Mouse (Mus musculus) limb, embryonic 11.5 days (tissue): ENCODE data around the gene Dazap2. TPM values are rescaled to one million over a fixed set of nuclear protein-coding genes. Genes with fewer than 3 reads are reported as not detected.

ENCODE experiments used
- ATAC-seq: fragments of 200-750 bp; cut with Nextera tagmentation; 2 replicates; pipeline ENCODE4 v1.8.0; 2017; ENCODE audit warnings: low read depth; ENCODE audit not compliant: insufficient number of reproducible peaks, low FRiP score, low TSS enrichment
- DNase-seq: peaks from one replicate; pipeline ENCODE4 v3.0.0-alpha.2; 2015; ENCODE audit warnings: low spot score
- H3K27ac ChIP-seq: fragments of 300-500 bp; sonication (generic); replicated peaks from 2 replicates; pipeline ENCODE4 v1.5.1; 2014; ENCODE audit warnings: low read depth, mild to moderate bottlenecking, low read length
- H3K27me3 ChIP-seq: fragments of 300-500 bp; sonication (generic); 2 replicates; pipeline ENCODE4 v1.6.1; 2014; ENCODE audit warnings: mild to moderate bottlenecking, low read length, mixed read lengths; ENCODE audit not compliant: control insufficient read depth, insufficient read depth
- H3K36me3 ChIP-seq: fragments of 300-500 bp; sonication (generic); 2 replicates; pipeline ENCODE4 v1.6.1; 2014; ENCODE audit warnings: mild to moderate bottlenecking, low read length, moderate library complexity, mixed read lengths; ENCODE audit not compliant: control insufficient read depth, insufficient read depth
- H3K4me1 ChIP-seq: fragments of 300-500 bp; sonication (generic); 2 replicates; pipeline ENCODE4 v1.6.1; 2014; ENCODE audit warnings: low read length, mixed read lengths; ENCODE audit not compliant: control insufficient read depth, insufficient read depth
- H3K4me2 ChIP-seq: fragments of 300-500 bp; sonication (generic); 2 replicates; pipeline ENCODE4 v1.6.1; 2014; ENCODE audit warnings: low read depth, mild to moderate bottlenecking, moderate library complexity; ENCODE audit not compliant: severe bottlenecking
- H3K4me3 ChIP-seq: fragments of 300-500 bp; sonication (generic); 2 replicates; pipeline ENCODE4 v1.5.1; 2014; ENCODE audit warnings: low read depth, low read length
- H3K9ac ChIP-seq: fragments of 300-500 bp; sonication (generic); 2 replicates; pipeline ENCODE4 v1.6.1; 2014; ENCODE audit warnings: mild to moderate bottlenecking, low read length
- H3K9me3 ChIP-seq: fragments of 300-500 bp; sonication (generic); 2 replicates; pipeline ENCODE4 v1.6.1; 2016; ENCODE audit warnings: low read length; ENCODE audit not compliant: control insufficient read depth
- WGBS: fragments of 180-500 bp; shearing (Covaris S2); extraction: QIAGEN DNeasy Blood & Tissue Kit; methylation state at CpG from one replicate; pipeline ENCODE4 v1.1.7; 2014; 5-methylcytosine and 5-hydroxymethylcytosine counted together
- polyA plus RNA-seq: library from polyadenylated mRNA; unstranded; fragments of >200 nt; fragmentation: Nextera tagmentation; extraction: Ambion mirVana; gene quantifications from 2 replicates; pipeline ENCODE4 v1.2.1, GENCODE M21; 2014

Dazap2 gene
- polyA plus RNA-seq, 1 experiment from 2014 or later = 201 TPM

DNA sequence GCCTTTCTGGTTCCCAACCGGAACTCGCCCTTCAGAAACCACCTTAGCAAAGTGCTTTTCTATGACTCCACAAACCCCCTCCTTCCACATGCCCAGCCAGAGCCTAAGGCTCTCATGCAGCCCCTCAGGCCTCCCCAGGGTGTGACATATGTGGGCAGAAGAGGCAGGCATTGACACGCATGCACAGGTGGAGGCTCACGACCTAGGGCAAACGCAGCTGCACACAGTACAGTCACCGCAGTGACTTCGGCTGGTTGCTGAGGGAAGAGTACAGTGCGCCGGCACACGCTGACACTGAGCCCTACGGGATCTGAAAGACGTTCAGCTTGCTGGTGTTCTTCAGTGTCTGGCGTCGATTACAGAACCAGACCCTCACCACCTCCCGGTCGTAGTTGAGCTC is 37.2 kb upstream of the Dazap2 start:
- H3K27me3 ChIP-seq = no peaks in the 10 kb centered on the region
- DNase-seq (no peak), ATAC-seq (no peak)
- 83% methylated on average over 16 of the region's 16 CpGs for WGBS
- H3K9ac ChIP-seq = no peak overlapping the region
- H3K27ac ChIP-seq = no peak overlapping the region
- no peaks in the 10 kb centered on the region for H3K4me1 ChIP-seq
- H3K36me3 ChIP-seq = no peaks in the 10 kb centered on the region
- no peaks in the 10 kb centered on the region for H3K9me3 ChIP-seq
- H3K4me3 ChIP-seq = no peak overlapping the region
- H3K4me2 ChIP-seq = no peak overlapping the region

DNA sequence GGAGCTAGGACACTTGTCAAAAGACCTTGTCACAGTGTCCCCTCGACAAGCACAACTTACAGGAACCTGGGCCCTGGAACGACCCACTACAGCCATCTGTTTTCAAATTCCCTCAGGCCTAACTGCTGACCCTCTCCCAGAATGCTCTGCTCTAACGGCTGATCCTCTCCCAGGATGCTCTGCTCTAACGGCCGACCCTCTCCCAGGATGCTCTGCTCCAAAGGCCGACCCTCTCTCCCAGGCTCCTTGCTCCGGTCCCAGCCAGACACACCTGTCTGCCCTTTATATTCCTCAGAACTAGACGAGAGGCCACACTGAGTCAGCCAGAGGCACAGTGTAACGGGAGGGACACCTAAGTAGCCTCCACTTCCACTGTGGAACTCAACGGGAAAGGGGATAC is 35.0 kb upstream of the Dazap2 start:
- Histone ChIP-seq H3K4me3 (no peak overlapping the region), H3K4me2 (no peak overlapping the region), H3K9ac (no peak overlapping the region), H3K9me3 (no peaks in the 10 kb centered on the region), H3K27me3 (no peaks in the 10 kb centered on the region), H3K36me3 (no peaks in the 10 kb centered on the region), H3K27ac (no peak overlapping the region), H3K4me1 (no peaks in the 10 kb centered on the region)
- DNase-seq = no peak
- no peak for ATAC-seq
- 89% methylated on average over 10 of the region's 10 CpGs for WGBS

DNA sequence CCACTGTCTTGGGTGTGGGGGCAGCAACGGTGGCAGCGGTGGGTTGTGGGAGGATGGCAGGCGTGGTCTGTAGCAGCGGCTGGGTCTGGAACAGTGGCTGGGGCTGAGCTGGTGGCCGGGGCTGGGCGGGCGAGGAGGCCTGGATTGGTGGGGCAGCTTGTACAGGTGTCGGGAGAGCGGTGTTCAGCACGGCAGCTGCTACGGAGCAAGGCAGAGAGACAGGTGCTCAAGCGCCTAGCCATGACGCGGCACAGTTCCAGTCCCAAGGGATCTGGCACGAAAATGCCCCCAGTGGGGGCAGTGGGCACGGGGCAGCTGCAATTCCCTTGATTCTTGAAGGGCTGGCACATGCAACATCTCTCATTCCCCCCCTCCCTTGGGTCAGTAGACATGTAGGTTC is 29.2 kb upstream of the Dazap2 start:
- 87% methylated on average over 16 of the region's 16 CpGs for WGBS
- Histone ChIP-seq H3K4me1 (no peaks in the 10 kb centered on the region), H3K4me2 (no peak overlapping the region), H3K9me3 (no peaks in the 10 kb centered on the region), H3K27me3 (no peaks in the 10 kb centered on the region), H3K9ac (no peak overlapping the region), H3K4me3 (no peak overlapping the region), H3K27ac (no peak overlapping the region), H3K36me3 (no peaks in the 10 kb centered on the region)
- DNase-seq = no peak
- ATAC-seq = no peak

DNA sequence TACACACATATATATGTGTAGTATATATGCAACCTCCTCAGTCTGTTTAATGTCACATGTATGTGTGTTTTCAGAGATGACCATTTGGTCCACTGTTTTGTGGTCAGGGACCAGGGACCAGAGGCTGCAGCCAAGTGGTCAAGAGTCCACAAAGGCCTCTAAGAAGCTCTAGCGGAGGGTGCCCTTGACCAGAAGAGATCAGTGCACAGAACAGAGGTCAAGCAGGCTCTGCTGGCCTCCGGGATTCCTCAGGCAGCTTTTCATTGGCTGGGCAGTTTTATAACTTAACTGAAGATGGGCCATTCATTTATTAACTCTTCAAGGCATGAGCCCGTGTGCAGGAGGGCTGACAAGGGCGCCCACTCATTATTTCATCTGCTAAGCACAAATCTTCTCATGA is 28.0 kb upstream of the Dazap2 start:
- no peak overlapping the region for H3K9ac ChIP-seq
- H3K4me2 ChIP-seq = no peak overlapping the region
- H3K4me3 ChIP-seq = no peak overlapping the region
- no peaks in the 10 kb centered on the region for H3K27me3 ChIP-seq
- no peak overlapping the region for H3K27ac ChIP-seq
- DNase-seq = no peak
- 75% methylated on average over 4 of the region's 4 CpGs for WGBS
- H3K9me3 ChIP-seq = no peaks in the 10 kb centered on the region
- no peaks in the 10 kb centered on the region for H3K36me3 ChIP-seq
- no peak for ATAC-seq
- H3K4me1 ChIP-seq = no peaks in the 10 kb centered on the region

DNA sequence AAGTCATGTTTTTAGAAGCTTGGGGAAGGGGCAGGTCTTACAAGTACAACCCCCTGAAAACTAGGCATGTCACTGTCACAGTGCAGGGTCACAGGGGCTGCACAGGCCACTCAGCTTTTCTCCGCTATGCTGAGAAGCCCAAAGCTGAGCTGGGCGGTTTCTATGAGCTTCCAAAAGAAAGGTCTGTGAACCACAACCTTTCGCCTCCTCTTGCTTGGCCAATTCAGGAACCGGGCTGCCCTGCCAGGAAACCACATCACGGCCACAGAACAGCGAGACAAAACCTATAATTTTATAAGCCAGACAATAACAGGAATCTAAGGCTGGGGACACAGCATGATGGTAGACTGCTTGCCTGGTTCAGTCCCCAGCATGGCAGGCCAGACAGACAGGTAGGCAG is 26.9 kb upstream of the Dazap2 start:
- DNase-seq = no peak
- no peak overlapping the region for H3K4me2 ChIP-seq
- H3K9ac ChIP-seq = no peak overlapping the region
- no peak overlapping the region for H3K27ac ChIP-seq
- H3K27me3 ChIP-seq = no peaks in the 10 kb centered on the region
- no peak for ATAC-seq
- H3K9me3 ChIP-seq = no peaks in the 10 kb centered on the region
- H3K4me1 ChIP-seq = no peaks in the 10 kb centered on the region
- WGBS = 85% methylated on average over 6 of the region's 6 CpGs
- H3K4me3 ChIP-seq = no peak overlapping the region
- H3K36me3 ChIP-seq = no peaks in the 10 kb centered on the region

DNA sequence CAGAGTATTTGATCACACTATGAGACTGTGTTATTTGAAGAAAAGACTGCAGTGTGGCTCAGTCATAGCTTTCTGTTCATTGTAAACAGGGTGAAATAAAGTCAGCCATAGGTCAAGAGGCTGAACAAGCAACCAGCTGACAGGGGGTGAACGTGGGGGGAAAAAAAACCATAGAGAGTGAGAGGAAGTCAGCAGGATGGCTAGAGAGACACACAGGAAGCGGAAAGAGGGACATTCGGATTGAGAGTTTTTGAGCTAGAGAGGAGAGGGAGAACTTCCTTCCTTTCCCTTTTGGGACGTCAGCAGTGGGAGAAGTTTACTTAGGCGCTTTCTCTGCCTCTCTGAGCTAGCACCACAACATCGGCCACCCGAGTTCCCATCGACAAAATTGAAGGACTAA is 24.7 kb upstream of the Dazap2 start:
- Histone ChIP-seq H3K9me3 (no peaks in the 10 kb centered on the region), H3K9ac (no peak overlapping the region), H3K36me3 (no peaks in the 10 kb centered on the region), H3K4me2 (no peak overlapping the region), H3K27ac (no peak overlapping the region), H3K27me3 (no peaks in the 10 kb centered on the region), H3K4me3 (no peak overlapping the region), H3K4me1 (no peaks in the 10 kb centered on the region)
- WGBS = 70% methylated on average over 8 of the region's 8 CpGs
- no peak for DNase-seq
- no peak for ATAC-seq

DNA sequence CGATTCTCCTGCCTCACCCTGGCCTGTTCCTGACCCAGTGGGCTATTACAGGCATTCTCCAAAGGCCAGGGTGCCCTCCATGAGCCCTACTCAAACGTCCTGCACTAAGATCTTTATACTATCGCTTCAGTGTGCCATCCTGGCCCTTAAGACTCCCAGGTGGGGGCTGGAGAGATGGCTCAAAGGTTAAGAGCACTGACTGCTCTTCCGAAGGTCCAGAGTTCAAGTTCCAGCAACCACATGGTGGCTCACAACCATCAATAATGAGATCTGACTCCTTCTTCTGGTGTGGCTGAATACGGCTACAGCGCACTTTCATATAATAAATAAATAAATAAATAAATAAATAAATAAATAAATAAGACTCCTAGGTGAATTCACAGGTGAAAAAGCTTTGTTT is 22.3 kb upstream of the Dazap2 start:
- Histone ChIP-seq H3K9me3 (no peaks in the 10 kb centered on the region), H3K9ac (no peak overlapping the region), H3K36me3 (no peaks in the 10 kb centered on the region), H3K27ac (no peak overlapping the region), H3K4me3 (no peak overlapping the region), H3K4me2 (no peak overlapping the region), H3K4me1 (no peaks in the 10 kb centered on the region), H3K27me3 (no peaks in the 10 kb centered on the region)
- DNase-seq (no peak), ATAC-seq (no peak)
- 78% methylated on average over 6 of the region's 6 CpGs for WGBS

DNA sequence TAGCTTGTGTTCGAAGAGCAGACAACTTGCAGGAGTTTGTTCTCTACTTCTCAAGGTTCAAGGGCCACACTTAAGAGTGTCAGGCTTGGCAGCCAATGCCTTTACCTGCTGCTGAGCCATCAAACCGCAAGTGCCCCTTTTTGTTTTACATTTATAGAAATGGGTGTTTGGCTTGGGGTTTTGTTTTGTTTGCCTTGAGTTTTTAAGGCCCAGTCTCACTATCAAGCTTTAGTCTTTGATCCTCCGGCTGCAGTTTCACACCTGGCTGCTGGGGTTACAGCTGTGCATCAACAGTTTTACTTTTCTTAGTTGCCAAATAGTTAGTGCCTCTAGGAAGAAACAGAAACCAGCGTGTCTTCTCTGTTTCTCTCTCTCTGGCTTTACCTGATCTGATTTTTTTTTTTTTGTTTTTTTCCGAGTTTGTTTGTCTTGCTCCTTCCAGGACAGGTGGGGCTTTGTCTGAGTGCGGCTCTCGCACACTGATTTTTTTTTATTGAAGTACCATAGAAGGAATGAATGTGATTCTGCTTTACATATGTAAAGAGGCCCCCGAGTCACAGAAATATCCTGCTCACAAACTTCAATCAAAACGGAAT is 16.8 kb upstream of the Dazap2 start:
- 15% methylated on average over 9 of the region's 9 CpGs for WGBS
- H3K4me2 ChIP-seq = peak overlapping the region; percentile 96
- no peaks in the 10 kb centered on the region for H3K36me3 ChIP-seq
- 0 out of 2 replicates have a peak, but pooled peaks cover 2% of the 10 kb centered on the region for H3K4me1 ChIP-seq
- no peak overlapping the region for H3K9ac ChIP-seq
- peaks cover 29% of the 10 kb centered on the region for H3K27me3 ChIP-seq
- H3K27ac ChIP-seq = no peak overlapping the region
- ATAC-seq = no peak
- peak overlapping the region; percentile 68; the same call in 1 of the 2 replicates for H3K4me3 ChIP-seq
- H3K9me3 ChIP-seq = no peaks in the 10 kb centered on the region
- no peak for DNase-seq

DNA sequence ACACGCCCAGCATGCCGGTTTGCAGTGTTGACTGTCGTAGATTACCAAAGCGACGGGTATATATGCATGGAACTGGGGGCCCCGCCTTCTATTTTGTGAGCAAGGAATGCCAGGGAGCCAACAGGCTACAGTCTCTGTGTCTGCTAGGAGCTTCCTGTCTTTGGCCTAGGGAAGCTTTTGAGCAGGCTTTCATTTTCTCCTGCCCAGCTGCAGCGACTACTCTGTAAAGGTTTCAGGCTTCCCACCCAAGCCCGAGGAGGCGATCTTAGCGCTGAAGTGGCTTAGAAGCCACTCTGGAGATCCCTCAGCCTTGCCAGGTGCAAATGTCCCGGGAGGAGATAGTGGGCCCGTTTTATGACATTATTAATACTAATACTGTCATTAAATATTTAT is 16.3 kb upstream of the Dazap2 start:
- Histone ChIP-seq H3K9me3 (no peaks in the 10 kb centered on the region), H3K4me2 (peak overlapping the region; percentile 96), H3K4me3 (peak overlapping the region; percentile 68), H3K27me3 (peaks cover 33% of the 10 kb centered on the region), H3K9ac (peak overlapping the region; percentile 78; the same call in 1 of the 2 replicates), H3K36me3 (no peaks in the 10 kb centered on the region), H3K27ac (no peak overlapping the region), H3K4me1 (0 out of 2 replicates have a peak, but pooled peaks cover 2% of the 10 kb centered on the region)
- DNase-seq (peak; percentile 62), ATAC-seq (no peak)
- under 1% methylated on average over 12 of the region's 12 CpGs for WGBS
